Mouse (Mus musculus) spleen, adult 2 months (tissue): ENCODE data around the gene Numa1.

Source experiments
- CTCF ChIP-seq: fragments of 200-500 bp; IDR thresholded peaks from 2 replicates; pipeline ENCODE4 v1.5.1; 2011; ENCODE audit warnings: mild to moderate bottlenecking, inconsistent platforms; ENCODE audit not compliant: insufficient read depth, insufficient read length, insufficient replicate concordance; ENCODE audit errors: extremely low read depth
- POLR2A ChIP-seq: fragments of 200-500 bp; IDR thresholded peaks from 2 replicates; pipeline ENCODE4 v1.6.1; 2011; ENCODE audit warnings: low read depth, low read length, inconsistent platforms

GRCm38 (mm10) chr7:101968751-101969150 is 34.8 kb downstream of the Numa1 start:
- TF ChIP-seq CTCF (no peak), POLR2A (no peak)
